Mouse (Mus musculus) spleen, postnatal 4 days (tissue): Measurements from ENCODE around the gene Pank1.

Source experiments
- DNase-seq, 2 experiments: peaks; one replicate each; pipeline ENCODE4 v3.0.0; 2022; ENCODE audit warnings: low spot score in 2 of 2

Gene Pank1

GRCm38 (mm10) chr19:34879624-34880023 is 369 bp upstream of the Pank1 start:
- DNase-seq, result no peak

GRCm38 (mm10) chr19:34877898-34878602 is 1.2 kb downstream of the Pank1 start:
- peak; percentile 65 to 82 for DNase-seq

- DNase-seq, result no peak
Measured at GRCm38 (mm10) chr19:34876676-34877075, 2.6 kb downstream of the Pank1 start.

- DNase-seq, result no peak
Measured at GRCm38 (mm10) chr19:34869375-34869774, 9.9 kb downstream of the Pank1 start.

- DNase-seq, result no peak
Measured at GRCm38 (mm10) chr19:34868093-34868741, 11.0 kb downstream of the Pank1 start.

- no peak for DNase-seq
Measured at GRCm38 (mm10) chr19:34863737-34864136, 15.5 kb downstream of the Pank1 start.

GRCm38 (mm10) chr19:34856021-34856651 is 23.1 kb downstream of the Pank1 start:
- DNase-seq, result no peak

- no peak for DNase-seq
Measured at GRCm38 (mm10) chr19:34851161-34851560, 28.1 kb downstream of the Pank1 start.

GRCm38 (mm10) chr19:34849426-34849825 is 29.8 kb downstream of the Pank1 start:
- DNase-seq, result no peak

GRCm38 (mm10) chr19:34848164-34848563 is 31.1 kb downstream of the Pank1 start:
- DNase-seq, result no peak

- no peak for DNase-seq
Measured at GRCm38 (mm10) chr19:34847103-34847502, 32.2 kb downstream of the Pank1 start.

GRCm38 (mm10) chr19:34846508-34847038 is 32.7 kb downstream of the Pank1 start:
- no peak for DNase-seq

GRCm38 (mm10) chr19:34846005-34846404 is 33.2 kb downstream of the Pank1 start:
- no peak for DNase-seq

- no peak for DNase-seq
Measured at GRCm38 (mm10) chr19:34845331-34845730, 33.9 kb downstream of the Pank1 start.

- DNase-seq, result no peak
Measured at GRCm38 (mm10) chr19:34844760-34845159, 34.5 kb downstream of the Pank1 start.

GRCm38 (mm10) chr19:34844047-34844446 is 35.2 kb downstream of the Pank1 start:
- DNase-seq, result no peak

- no peak for DNase-seq
Measured at GRCm38 (mm10) chr19:34841719-34842506, 37.3 kb downstream of the Pank1 start.

- DNase-seq, result no peak
Measured at GRCm38 (mm10) chr19:34838624-34839023, 40.6 kb downstream of the Pank1 start.

GRCm38 (mm10) chr19:34831702-34832101 is 47.6 kb downstream of the Pank1 start:
- DNase-seq, result no peak

GRCm38 (mm10) chr19:34827916-34828635 is 51.2 kb downstream of the Pank1 start:
- no peak for DNase-seq

GRCm38 (mm10) chr19:34827444-34827843 is 51.8 kb downstream of the Pank1 start:
- no peak for DNase-seq
